ENCODE assay signal across 20 mouse cellular contexts in genomic region chr10:123567677-123568076, GRCm38 (mm10).
A peak's percentile ranks its signal among the peaks of the same experiment; 100 is the strongest.
DNase-seq lines count a peak whose midpoint lies in the region; ATAC-seq lines count a peak whose summit lies in the region.
"Had no signal": no experiment of that assay in that cellular context is flagged by ENCODE, and none has a peak within 500 bp of the region (broad histone marks: within the 10 kb centered on the region; RNA-seq: fewer than 3 reads in every experiment).

No protein-coding gene starts in this region.

- peak; percentile 9 for DNase-seq in kidney, adult 18-20 months
- DNase-seq in embryo, embryonic 10 days (ENCODE audit: low spot score), result peak; percentile 64
- peak; percentile 54 for DNase-seq in embryonic facial prominence, embryonic 10.5 days (ENCODE audit: low spot score)
- peak; percentile 33 to 38 for DNase-seq in kidney, postnatal 25 days
- no peak for DNase-seq in cerebellum, postnatal 4 days (ENCODE audit: low spot score in 2 of 2)
- DNase-seq: adrenal gland, adult 2 months; cerebellum, adult 11 months; cerebellum, adult 9-11 months; lung, postnatal 4 days; right cerebral cortex, adult 18-20 months; right cerebral cortex, postnatal 4 days; thymus, postnatal 14 days had no signal

- H3K27ac ChIP-seq in kidney, embryonic 14.5 days (ENCODE audit: low read depth, low read length), result no peak overlapping the region
- no peak overlapping the region for H3K27ac ChIP-seq in embryonic facial prominence, embryonic 10.5 days (replicated peaks)
- no peak overlapping the region for H3K27ac ChIP-seq in forebrain, embryonic 13.5 days
- H3K27ac ChIP-seq: hindbrain, postnatal 0 days; liver, embryonic 14.5 days; midbrain, embryonic 15.5 days had no signal

- no peak for ATAC-seq in kidney, embryonic 14.5 days (ENCODE audit: low FRiP score, low TSS enrichment)
- no peak for ATAC-seq in forebrain, embryonic 13.5 days
- ATAC-seq: hindbrain, postnatal 0 days; intestine, embryonic 16.5 days; midbrain, embryonic 15.5 days; Patski had no signal

- H3K4me1 ChIP-seq in kidney, embryonic 14.5 days (ENCODE audit: control insufficient read depth, insufficient read depth, low read length), result peaks cover 16% of the 10 kb centered on the region
- peaks cover 36% of the 10 kb centered on the region for H3K4me1 ChIP-seq in embryonic facial prominence, embryonic 10.5 days
- H3K4me1 ChIP-seq in forebrain, embryonic 13.5 days, result no peaks in the 10 kb centered on the region

- no peak overlapping the region for H3K4me2 ChIP-seq in kidney, embryonic 14.5 days (replicated peaks; ENCODE audit: low read depth, low read length)
- H3K4me2 ChIP-seq in forebrain, embryonic 13.5 days, result no peak overlapping the region
- H3K4me2 ChIP-seq: heart, embryonic 11.5 days; midbrain, embryonic 15.5 days had no signal

- no peaks in the 10 kb centered on the region for H3K9me3 ChIP-seq in kidney, embryonic 14.5 days (ENCODE audit: control insufficient read depth, low read length)
- H3K9me3 ChIP-seq in embryonic facial prominence, embryonic 10.5 days, result no peaks in the 10 kb centered on the region
- H3K9me3 ChIP-seq in forebrain, embryonic 13.5 days (replicated peaks), result no peaks in the 10 kb centered on the region
- H3K9me3 ChIP-seq: midbrain, embryonic 15.5 days had no signal

- H3K9ac ChIP-seq in kidney, embryonic 14.5 days (ENCODE audit: low read depth, low read length), result no peak overlapping the region
- no peak overlapping the region for H3K9ac ChIP-seq in forebrain, embryonic 13.5 days
- H3K9ac ChIP-seq: liver, embryonic 14.5 days; midbrain, embryonic 15.5 days had no signal

- no peak overlapping the region for H3K4me3 ChIP-seq in kidney, embryonic 14.5 days (ENCODE audit: low read length)
- H3K4me3 ChIP-seq in embryonic facial prominence, embryonic 10.5 days, result no peak overlapping the region
- no peak overlapping the region for H3K4me3 ChIP-seq in forebrain, embryonic 13.5 days
- H3K4me3 ChIP-seq: midbrain, embryonic 15.5 days had no signal

- H3K36me3 ChIP-seq in kidney, embryonic 14.5 days (ENCODE audit: control insufficient read depth, insufficient read depth, low read length), result no peaks in the 10 kb centered on the region
- H3K36me3 ChIP-seq in embryonic facial prominence, embryonic 10.5 days (replicated peaks), result no peaks in the 10 kb centered on the region
- H3K36me3 ChIP-seq in forebrain, embryonic 13.5 days (ENCODE audit: poor library complexity, severe bottlenecking), result no peaks in the 10 kb centered on the region
- H3K36me3 ChIP-seq: midbrain, embryonic 15.5 days had no signal

- H3K27me3 ChIP-seq in kidney, embryonic 14.5 days (ENCODE audit: control insufficient read depth, insufficient read depth, low read length), result no peaks in the 10 kb centered on the region
- H3K27me3 ChIP-seq in embryonic facial prominence, embryonic 10.5 days (replicated peaks; ENCODE audit: low read depth, poor library complexity, severe bottlenecking), result no peaks in the 10 kb centered on the region
- no peaks in the 10 kb centered on the region for H3K27me3 ChIP-seq in forebrain, embryonic 13.5 days
- H3K27me3 ChIP-seq: midbrain, embryonic 15.5 days; Patski had no signal

- 43% methylated on average over 1 of the region's 1 CpGs for WGBS in kidney, embryonic 14.5 days
- 38% methylated on average over 1 of the region's 1 CpGs for WGBS in embryonic facial prominence, embryonic 10.5 days
- WGBS in forebrain, embryonic 13.5 days, result 96% methylated on average over 1 of the region's 1 CpGs

Comparison
In these comparisons a context has a peak if more than half of its experiments do, and no peak if none do; other contexts are left out.
1. DNase-seq: peak in kidney, adult 18-20 months (single experiment), embryo, embryonic 10 days (single experiment), embryonic facial prominence, embryonic 10.5 days (single experiment) and kidney, postnatal 25 days (2 of 2); none in cerebellum, postnatal 4 days (0 of 2).